Mouse (Mus musculus): ENCODE results near the gene Gata5.

Gene Gata5

DNA sequence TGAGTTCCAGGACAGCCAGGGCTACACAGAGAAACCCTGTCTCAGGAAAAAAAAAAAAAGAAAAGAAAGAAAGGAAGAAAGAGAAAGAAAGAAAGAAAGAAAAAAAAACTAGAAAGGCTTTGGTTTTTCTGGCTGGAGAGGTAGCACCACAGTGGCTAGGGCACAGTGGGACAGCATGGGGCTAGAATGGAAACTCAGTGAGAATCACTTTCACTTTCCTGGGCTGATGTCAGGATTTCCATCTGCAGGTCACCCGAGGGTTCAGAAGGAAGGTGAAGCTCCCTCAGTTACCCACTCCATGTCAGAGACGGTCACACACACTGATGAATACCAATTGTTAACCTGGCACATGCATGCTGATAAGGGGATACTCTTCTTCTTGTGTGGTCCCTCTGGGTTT is 26.8 kb downstream of the Gata5 start:
- peak; percentile 16 for DNase-seq (ENCODE audit: low read depth, low spot score)

DNA sequence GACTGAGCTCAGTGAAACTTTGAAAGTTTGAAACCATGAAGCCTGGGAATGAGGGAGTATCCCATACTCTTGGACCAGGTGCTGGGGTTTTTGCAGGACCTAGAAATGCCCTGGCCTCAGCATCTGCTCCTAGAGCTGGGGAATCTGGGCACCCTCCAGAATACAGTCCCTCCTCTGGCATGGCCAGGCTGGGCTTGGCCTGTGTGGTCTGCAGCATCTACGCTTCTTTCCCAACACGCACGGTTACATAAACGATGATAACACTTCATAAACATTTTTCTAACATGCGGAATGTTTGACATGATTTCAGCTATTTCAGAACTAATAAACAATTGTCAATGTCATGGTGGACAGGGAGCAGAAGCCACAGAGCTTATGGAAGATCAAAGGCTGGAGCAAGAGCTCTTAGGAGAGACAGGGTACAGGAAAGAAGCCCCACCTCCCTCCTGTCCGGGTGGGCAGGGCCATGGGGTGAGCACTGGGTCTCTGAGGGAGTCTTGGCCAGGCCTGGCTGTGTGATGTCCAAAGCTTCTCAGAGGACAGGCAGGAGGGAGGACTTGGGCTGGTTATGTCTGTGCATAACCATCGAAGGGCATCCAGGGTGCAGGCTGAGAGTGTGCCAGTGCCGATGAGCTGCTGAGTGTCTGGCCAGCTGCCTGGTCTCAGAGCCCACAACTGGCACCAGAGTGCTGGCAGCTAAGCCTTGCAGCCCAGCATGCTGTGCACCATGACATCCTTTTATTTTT is 27.9 kb downstream of the Gata5 start:
- no peak for DNase-seq (ENCODE audit: low read depth, low spot score)

DNA sequence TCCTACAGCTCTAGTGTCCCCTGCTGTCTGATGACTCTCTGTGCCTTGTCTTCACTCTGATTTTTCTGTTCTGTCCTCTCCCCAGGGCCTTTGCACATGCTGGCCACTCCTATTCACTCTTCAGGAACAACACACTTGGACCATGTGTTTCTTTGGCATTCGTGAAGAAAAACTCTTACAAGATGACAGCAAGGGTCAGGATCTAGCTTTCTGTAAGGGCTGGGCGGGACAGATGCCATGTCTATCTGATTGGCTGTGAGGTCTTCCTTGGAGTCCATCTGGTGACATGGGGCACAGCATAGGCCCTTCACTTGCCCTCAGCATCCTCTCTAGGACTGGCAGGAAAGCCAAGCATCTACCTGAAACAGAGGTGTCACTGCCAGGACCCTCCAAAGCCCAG is 28.5 kb downstream of the Gata5 start:
- no peak for DNase-seq (ENCODE audit: low read depth, low spot score)

DNA sequence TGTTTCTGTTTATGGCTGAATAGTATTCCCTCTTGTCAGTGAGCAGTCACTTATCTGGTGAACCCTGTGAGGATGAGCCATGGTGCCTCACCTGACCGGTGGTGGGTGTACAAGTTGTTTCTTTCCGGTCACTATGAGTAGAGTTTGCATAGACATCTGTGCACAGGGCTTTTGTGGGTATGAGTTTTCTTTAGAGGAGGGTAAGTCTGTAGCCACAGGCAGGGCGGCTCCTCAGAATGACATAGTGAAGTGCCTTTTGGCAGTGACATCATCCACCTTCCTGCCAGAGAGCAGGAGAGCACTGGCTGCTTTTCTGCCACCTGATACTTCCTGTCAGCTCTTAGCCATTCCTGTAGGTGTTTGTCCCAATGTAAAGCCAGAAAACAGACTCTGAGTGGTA is 29.0 kb downstream of the Gata5 start:
- peak; percentile 28 for DNase-seq (ENCODE audit: low read depth, low spot score)

DNA sequence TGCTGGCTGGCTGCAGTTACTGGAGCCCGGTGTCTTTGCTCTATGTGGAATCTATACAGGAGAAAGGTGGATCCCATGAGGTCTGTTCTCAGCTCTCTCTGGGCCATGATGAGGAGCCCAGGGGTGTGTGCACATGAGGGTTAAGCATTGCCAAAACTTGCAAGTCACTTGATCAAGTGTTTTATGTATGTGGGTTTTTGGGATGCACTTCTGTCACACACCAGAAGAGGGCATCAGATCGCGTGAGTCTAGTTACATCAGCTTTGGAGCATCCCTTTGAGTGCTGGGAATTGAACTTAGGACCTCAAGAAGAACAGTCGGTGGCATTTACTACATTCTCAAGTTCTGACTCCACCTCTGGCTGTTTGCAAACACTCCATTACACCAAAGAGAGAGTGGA is 29.9 kb downstream of the Gata5 start:
- DNase-seq (ENCODE audit: low read depth, low spot score) = no peak

DNA sequence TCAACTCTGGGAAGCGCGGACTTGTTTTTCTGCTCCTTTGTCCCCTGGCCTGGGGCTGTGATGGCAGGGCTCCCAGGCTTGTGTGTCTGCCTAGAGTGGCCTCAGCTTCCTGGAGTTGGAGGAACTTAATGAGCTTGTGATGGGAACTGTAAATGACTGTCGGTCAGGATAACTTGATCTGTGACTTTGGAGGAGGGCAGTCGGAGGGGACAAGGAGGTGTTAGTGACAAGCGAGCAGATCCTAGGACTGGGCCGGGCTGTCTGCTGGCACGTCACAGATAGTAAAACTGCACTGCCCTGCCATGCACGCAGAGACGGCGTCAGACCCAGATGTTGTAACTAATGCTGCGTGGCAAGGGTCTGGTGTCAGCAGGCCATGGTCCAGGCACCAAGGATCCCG is 31.0 kb downstream of the Gata5 start:
- DNase-seq (ENCODE audit: low read depth, low spot score) = no peak

DNA sequence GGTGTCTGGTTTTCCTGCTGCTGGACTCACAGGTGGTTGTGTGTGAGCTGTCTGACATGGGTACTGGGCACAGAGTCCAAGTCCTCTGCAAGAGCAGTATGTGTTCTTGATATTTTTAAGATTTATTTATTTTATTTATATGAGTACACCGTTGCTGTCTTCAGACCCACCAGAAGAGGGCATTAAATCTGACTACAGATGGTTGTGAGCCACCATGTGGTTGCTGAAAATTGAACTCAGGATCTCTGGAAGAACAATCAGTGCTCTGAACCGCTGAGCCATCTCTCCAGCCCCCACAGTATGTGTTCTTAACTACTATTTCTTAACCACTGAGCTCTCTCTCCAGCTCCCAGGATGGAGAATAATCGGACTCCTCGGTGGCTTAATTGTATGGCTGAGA is 32.3 kb downstream of the Gata5 start:
- DNase-seq (ENCODE audit: low read depth, low spot score) = no peak

DNA sequence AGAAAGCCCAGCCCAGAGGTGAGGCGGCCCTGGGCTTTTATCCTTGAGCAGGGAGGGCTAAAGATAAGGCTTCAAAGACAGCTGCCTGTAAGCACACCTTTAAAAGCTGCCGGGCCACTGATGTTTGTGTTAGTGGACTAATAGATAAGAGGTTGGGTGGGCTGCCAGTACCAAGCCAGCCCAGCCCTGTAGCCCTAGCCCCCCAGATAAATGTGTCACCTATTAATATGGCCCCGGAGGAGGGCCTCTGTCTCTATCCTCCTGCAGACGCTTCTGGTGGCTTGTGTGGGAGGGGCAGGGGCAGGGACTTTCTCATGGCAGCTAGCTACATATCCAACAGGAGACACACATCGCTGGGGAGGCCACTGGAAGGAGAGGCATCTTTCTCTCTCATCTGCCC is 33.7 kb downstream of the Gata5 start:
- DNase-seq (ENCODE audit: low read depth, low spot score) = no peak

DNA sequence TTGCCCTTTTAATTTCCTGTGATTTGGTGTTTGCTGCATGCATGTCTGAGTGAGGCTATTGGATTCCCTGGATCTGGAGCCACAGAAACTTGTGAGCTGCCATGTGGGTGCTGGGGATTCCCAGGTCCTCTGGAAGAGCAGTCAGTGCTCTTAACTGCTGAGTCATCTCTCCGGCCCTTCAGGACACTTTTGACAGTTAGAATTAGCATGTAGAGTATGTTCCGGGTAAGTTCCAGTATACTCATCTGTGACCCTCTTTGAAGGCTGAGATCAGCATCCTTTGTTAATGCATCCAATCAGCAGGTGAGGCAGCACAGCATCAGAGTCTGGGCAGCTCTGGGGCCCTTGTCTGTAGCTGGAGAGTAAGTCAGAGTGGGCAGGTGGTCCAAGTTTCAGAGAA is 34.2 kb downstream of the Gata5 start:
- no peak for DNase-seq (ENCODE audit: low read depth, low spot score)

DNA sequence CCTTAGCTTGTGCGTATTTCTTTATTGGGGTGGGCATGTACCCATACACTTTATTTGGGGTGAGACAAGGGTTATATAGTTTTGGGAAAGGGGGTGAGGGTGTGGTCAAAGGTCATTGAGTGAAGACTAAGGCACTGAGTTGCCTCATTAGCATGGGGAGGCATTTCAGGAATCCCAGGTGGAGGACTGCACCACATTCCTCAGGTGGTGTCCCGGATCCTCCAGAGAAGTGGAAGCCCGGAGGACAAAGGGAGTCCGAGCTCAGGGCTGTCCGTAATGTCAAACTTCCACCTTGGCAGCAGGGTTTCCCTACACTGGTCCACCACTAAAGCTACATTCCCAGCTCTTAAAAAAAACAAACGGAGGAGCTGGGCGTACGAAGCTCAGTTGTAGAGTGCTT is 41.6 kb downstream of the Gata5 start:
- DNase-seq (ENCODE audit: low read depth, low spot score) = no peak

DNA sequence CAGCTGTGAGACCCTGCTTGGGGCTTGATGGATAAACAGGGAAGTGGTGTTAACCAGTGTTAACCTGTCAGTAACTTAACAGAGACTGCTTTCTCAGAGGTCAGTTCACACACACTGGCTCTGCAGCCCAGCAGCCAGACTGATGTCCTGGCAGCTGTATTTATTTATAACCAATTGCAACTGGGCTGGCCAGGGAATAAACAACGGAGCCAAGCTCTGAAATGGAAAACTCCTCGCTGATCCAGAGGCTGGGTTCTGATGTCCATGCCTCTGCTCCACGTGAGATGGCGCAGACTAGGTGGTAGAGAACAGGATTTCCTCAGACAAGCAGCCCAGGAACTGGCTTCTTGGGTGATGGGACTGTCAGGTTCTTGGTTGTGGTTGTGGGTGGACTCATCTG is 42.5 kb downstream of the Gata5 start:
- no peak for DNase-seq (ENCODE audit: low read depth, low spot score)

DNA sequence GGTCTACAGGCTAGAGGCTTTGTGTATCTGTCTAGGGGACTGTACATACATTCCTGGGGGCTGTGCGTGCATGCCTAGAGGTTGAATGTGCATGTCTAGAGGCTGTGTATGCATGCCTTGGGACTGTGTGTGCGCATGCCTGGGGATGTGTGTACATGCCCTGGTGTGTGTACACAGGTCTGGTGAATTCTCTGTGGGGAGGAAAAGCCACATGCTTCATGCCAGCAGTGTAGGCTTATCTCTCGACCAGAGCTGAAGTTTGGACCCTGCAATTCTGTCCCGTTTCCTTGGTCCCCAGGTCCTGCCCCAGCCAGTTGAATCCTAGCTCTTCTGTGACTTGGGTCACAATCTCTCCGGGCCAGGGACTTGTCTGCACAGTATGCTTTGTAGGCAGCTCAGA is 42.9 kb downstream of the Gata5 start:
- no peak for DNase-seq (ENCODE audit: low read depth, low spot score)

DNA sequence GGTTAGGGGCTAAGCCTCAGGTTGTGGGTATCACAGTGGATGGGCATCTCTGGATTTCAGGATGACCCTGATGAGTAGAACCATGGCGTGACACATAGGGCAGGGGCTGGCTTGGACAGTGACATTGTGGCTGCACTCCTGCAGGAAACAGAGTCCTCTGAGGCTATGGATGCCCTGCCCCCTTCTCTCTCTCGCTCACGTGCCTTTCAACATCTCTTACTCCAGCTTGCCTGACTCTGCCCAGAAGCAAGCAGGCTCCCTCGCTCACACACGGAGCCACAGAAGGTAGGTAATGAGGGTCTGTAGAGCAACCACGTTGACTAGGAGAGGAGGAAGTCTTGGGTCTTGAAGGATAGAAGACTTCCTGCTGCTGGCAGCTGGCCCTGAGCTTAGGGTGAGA is 44.0 kb downstream of the Gata5 start:
- DNase-seq (ENCODE audit: low read depth, low spot score) = no peak

DNA sequence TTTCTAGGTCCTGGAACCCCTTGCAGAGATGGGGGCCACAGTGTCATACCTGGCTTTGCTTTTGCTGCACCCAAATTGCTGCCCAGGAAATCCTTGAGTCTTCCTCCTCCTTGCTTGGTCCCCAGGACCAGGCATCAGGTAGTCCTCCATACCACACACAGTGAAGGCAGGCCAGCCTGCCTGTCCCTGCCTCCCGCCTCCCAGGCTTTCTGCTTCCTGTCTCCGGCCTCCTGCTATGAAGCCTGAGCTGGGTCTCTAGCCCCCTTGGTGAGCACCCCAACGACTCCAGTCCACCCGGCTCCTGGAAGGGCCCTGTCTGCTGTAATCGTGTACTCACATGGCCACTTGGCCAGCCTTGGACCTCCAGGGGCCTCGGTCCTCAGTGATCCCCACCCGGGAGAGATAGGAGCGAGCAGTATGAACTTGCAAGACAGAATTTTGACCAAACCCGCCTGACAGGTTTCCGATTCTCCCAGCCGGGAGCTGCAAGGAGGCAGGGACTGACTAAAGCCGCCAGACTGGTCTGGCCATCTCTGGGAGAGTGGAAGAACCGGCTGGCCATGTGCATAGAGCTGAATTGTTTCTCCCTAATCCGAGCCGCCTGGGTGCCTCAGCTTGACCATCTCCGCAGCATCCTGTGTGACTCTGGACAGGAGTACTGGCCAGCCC is 44.9 kb downstream of the Gata5 start, which contains the start of gene Rbbp8nl:
Gene Rbbp8nl, minus strand, starts transcription at position 440 of the 669 bp plus-strand sequence.
- DNase-seq (ENCODE audit: low read depth, low spot score) = no peak

DNA sequence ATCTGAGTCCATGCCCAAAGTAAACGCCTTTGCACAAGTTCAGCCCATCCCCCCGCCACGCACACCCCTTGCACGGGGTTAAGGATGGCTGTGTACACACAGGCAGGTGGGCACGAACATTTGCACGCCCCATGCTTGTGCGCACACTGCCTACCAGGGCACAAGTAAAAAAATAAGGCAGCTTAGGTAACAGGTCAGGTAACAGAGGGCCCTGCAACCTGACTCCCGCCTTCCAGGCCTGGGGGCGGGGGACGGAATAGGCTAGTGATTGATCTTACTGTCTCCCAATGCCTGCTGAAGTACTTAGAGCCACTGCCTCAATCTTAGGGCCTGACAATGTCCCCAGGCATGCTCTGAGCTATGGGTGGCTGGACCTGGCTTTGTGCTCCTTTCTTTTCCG is 45.5 kb downstream of the Gata5 start:
- DNase-seq (ENCODE audit: low read depth, low spot score) = no peak

DNA sequence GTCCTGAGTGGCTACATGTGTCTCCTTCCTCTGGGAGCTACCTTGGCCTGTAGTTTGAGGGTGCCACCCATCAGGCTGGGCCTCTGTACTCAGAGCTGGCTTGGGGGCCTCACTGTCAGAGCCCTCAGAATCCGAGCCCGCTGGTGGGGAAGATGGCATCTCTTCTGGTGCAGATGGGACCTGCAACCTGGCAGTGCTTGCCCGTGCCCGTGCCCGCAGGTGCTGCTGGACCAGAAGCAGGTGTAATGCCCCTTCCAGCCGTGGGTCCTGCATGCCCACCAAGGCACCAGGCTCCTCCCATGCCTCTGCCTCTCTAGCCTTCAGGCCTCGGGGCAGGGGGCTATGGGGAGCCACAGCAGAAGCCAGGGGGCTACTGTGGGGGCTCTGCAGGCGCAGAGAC is 55.2 kb downstream of the Gata5 start:
- DNase-seq (ENCODE audit: low read depth, low spot score) = no peak

DNA sequence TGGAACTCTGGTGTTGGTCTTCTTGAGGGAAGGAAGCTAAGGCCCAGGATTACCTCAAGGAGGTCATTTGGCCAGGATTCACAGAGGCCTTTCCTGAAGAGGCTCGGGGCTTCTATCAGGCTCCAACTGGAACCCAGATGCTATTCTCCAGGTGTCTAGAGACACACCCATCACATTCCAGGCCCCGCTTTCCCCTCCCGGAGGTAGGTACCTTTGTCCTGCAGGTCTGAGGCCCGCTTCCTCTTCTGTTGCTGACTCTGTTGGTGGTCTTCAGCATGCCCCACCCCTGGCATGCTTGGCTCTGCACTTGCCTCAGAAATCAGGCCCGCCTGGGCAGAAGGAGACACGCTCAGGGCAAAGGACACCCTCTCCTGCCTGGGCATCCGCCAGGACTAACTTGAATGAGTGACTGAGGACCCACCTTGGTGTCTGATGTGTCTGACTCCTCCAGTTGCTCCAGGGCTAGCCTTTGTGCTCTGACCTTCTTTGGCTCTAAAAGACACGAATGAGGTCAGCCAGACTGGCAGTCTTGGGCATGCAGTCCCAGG is 56.7 kb downstream of the Gata5 start:
- no peak for DNase-seq (ENCODE audit: low read depth, low spot score)

DNA sequence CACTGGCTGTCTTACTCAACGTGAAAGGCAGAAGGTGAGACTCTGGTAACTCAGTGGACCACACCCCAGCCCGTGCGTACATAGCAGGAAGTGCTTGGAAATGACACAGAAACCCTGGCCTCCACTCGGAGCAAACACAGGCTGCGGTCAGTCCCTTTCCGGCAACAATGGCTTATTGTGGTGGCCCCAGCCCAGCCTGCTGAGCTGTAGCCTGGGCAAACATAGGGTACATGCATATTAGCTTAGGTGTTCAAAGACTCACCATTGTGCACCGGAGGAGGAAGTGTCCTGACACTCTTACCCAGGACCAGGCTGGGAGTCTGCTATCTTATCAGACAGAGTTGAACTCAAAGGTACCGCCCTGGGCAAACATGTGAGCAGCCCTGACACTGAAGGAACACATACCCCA is 57.6 kb downstream of the Gata5 start:
- DNase-seq (ENCODE audit: low read depth, low spot score) = peak; percentile 84

DNA sequence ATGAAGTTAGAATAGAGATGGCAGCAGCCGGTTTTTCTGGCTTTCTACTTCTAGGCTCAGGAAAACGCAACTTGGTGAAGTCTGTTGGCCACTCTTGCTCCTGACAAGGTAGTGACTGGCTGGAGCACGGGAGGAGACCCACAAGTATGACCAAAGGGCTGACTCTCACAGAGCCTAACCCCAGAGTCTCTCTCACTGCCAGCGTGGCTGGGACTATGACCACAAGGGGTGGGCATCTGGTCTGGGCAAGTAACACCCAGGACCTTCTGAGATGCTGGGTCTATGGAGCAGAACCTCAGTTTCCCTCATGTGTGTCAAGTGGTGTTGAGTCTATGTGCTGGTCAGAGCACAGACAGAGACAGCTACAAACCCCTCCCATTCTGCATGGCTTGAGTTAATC is 58.1 kb downstream of the Gata5 start:
- DNase-seq (ENCODE audit: low read depth, low spot score) = no peak

DNA sequence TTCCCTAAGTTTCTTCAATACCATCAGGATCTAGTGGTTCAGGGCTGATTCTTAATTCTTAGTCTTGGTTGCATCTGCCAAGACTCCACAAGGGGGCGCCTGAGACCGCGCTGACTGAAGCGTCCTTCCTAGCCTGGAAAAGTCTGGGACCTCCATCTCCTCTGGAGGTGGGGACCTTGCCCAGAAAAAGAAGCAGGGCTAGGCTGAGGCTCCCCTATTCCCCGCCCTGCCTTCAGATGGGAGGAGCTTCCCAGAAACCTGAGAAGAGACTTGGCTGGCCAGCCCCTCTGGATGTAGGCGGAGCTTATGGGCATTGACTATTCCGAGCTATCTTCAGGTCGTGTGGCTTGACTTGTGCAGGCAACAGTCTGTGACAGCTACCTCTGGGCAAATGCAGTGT is 58.7 kb downstream of the Gata5 start:
- peak; percentile 87 for DNase-seq (ENCODE audit: low read depth, low spot score)

All from CD4-positive, CD25-positive, alpha-beta regulatory T cell, adult 2 months (primary cell).